Mouse (Mus musculus): ENCODE measurements around the gene Lsm4.
A peak's percentile ranks its signal among the peaks of the same experiment; 100 is the strongest.

Lsm4 gene

GRCm38 (mm10) chr8:70701982-70702841, 29.2 kb downstream of the Lsm4 start:
- no peak for DNase-seq

DNA sequence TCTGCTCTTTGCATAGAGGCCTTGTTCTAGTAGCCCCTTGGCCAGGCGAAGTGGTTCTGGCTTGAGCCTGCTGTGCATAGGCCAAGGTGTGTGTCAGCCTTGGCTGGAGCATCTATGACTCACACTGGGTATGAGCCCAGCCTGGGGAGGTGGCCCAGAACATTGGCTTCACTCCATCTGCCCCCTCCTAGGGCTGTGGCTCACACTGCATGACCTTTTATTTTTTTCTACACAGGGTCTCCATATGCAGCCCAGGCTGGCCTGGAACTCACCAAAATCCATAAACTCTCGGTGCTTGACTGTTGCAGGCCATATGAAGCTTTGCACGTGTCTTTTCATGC, 29.8 kb downstream of the Lsm4 start:
- no peak for DNase-seq

DNA sequence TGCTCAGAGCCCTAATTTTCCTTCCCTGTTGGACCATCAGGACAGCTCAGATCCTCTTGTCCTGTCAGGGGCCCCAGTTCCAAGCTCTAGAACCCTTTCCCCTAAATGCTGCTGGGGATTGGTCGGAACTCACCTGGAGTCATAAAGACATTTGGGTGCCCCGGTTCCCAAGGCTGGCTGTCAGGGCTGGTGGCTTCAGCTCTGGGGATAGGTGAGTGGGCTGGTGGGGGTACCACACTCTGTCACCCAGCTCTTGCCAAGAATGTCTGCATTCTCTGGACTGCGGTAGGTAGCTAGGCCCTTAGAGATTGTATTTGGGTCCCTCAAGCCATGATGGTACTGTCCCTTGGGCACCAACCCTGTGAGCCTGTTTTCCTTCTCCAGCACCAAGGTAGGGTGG, 30.2 kb downstream of the Lsm4 start, which contains the start of gene Iqcn:
Gene Iqcn (plus strand): TSS at position 171 of the 400 bp plus-strand sequence.
- DNase-seq: no peak

- no peak for DNase-seq
Observed at GRCm38 (mm10) chr8:70708281-70708680, 35.2 kb downstream of the Lsm4 start.

GRCm38 (mm10) chr8:70709794-70710193, 36.7 kb downstream of the Lsm4 start:
- DNase-seq: no peak

DNA sequence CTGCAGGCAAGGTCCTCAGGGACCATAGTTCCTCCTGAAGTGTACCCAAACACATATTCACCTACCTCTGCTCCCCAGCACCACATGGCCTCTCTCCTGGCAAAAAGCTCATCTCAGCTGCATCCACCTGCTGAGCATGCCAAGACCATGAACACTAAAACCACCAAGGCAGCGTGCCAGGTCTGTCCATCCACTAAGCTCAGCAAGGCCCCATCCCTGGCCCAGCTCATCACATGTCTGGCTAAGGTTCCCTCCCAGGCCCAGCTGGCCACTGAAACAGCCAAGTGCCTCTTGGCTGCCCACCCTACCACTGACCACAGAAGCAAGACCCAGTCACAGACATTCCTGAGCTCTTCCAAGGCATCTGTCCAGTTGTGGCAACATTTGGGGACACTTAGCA, 37.2 kb downstream of the Lsm4 start:
- no peak for DNase-seq

DNA sequence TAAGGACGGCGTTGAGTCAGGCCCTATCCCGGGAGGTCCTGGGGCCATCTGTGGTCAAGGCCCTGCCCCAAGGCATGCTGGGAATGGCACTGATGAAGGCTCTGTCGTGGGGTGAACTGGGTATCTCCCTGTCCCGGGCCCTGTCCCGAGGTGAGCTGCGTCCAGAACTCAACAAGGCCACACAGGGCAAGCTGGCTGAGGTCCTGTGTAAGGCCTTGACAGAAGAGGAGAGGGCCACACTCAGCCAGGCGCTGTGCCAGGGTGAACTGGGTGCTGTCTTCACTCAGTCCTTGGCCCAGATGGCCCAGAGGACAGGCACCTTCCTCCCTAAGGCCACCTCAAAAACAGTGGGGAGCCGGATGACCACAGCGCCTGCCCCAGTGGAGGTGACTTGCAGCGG, 38.0 kb downstream of the Lsm4 start:
- no peak for DNase-seq

DNA sequence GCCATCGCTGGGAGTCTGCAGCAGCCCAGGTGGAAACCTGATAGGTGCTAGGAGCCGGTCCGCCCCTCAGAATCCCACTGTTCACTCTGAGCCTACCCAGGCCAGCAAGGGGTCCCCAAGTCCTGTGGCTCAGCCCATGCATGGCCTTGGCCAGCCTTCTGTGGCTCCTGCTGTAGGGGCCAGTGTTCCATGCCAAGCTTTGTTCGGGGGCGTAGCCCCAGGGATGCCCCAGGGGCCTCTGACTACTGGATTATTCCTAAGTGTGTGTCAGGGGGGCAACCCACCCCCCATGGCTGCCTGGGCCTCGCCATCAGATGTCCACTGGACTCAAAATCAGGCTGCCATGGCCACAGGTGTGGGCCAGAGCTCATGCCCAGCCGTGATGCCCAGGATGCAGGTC, 40.9 kb downstream of the Lsm4 start:
- no peak for DNase-seq

GRCm38 (mm10) chr8:70715086-70715485, 42.0 kb downstream of the Lsm4 start:
- no peak for DNase-seq

- no peak for DNase-seq
Observed at GRCm38 (mm10) chr8:70716521-70717400, 43.7 kb downstream of the Lsm4 start.

DNA sequence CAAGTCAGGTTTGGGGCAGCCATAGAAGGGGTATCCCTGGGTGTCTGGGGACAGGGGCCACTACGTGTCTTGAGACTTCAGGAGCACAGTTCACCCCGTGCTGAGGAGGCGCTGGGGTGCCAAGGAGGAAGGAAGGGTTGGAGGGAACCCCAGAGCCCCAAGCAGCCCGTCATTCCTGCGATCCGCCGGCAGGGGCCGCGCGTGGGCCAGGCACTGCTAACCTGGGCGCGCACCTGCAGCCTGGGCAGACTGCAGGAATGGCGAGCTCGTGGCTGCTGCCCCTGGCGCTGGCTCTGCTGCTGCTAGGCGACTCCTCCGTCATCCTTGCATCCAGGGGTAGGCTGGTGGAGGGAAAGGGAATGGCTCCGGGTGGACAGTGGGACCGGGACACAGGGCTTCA, 45.2 kb downstream of the Lsm4 start, which contains the start of gene Gm3336:
Gene Gm3336 (plus strand): TSS at position 247 of the 400 bp plus-strand sequence.
- peak; percentile 64 for DNase-seq

DNA sequence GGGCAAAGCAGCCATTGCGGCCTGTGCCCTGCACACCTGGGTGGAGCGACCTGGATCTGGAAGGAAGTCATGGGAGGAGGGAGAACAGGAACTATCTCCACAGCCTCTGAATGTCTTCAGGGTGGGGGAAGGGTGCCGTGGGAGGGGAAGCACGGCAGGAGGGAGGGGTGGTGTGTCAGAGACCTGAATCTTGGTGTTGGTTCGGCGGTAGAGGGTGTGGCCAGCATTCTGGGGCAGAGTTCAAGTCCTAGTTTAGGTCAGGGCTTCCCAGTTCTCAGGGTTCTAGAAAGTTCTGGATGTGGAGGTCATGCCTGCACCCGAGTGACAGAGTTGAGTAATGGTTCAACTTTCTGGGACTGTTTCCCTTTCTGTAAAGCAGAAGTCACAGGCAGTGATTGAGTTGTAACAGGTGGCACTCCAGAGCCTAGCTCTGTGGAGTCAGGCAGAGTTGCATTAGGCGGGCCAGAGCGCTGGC, 46.8 kb downstream of the Lsm4 start:
- DNase-seq: no peak

DNA sequence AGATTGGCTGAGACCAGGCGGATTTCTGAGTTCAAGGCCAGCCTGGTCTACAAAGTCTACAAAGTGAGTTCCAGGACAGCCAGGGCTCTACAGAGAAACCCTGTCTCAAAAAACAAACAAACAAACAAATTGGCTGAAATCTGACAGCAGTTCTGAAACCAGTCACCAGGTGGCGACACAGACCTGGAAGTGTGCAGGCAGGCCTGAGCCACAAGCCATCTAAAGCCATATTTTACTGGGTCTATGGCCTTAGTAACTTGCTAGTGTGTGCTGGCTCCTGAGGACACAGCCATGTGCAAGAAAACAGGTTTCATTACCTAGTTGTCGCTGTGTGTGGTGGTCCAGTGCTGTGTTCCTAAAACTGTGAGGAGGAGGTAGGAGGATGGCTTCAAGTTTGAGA, 47.7 kb downstream of the Lsm4 start:
- peak; percentile 62 for DNase-seq

DNA sequence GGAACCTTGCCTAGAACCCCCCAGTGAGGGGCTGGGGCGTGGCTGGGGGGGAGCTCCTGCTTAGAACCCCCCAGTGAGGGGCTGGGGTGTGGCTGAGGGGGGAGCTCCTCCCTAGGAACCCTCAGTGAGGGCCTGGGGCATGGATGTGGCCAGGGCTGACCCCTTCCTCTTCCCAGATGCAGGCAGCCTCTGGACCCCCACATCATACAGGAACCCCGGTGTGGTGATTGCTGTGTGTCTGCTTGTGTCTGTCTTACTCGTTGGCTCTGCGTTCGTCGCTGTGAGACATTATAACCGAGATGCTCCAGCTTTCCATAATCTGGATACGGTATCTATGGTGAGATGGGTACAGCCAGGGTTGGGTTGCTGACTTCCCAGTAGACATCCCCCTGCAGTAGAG, 48.6 kb downstream of the Lsm4 start:
- DNase-seq: no peak

DNA sequence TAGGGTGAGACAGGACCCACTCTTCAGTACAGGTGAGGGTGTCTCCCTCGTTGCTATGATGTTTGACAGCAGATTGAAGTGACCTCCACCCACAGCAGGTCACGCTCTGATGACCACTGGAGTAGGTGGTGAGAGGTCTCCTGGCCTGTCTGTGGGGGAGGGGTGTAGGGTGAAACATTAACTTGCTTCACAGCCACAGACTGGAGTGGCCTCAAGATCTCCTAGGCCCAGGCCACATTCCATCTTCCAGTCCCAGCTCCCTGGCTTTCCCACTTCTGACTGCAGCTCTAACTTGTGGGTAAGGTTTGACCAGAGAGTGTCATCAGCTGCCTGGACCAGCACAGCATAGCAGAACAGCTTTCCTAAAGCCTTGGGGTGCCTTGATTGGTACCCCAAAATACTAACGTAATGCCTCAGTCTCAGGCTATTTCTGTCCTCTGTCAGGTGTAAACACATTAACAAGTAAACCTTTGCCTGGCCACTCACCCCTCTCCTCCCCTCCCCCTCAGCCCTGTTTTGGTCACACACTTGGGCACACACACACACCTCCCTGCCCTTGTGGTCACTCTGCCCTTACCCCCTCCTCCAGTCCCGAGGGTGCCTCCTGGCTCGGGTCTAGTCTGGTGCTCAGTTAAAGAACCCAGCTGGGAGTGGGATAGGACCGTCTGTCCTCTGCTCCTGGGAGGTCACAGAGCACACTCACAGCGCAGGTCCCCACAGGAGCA, 50.6 kb downstream of the Lsm4 start, which contains the start of gene Pde4c:
Gene Pde4c (plus strand): TSS at position 235 of the 725 bp plus-strand sequence.
- no peak for DNase-seq

- DNase-seq: no peak
Observed at GRCm38 (mm10) chr8:70724216-70724615, 51.2 kb downstream of the Lsm4 start.

DNA sequence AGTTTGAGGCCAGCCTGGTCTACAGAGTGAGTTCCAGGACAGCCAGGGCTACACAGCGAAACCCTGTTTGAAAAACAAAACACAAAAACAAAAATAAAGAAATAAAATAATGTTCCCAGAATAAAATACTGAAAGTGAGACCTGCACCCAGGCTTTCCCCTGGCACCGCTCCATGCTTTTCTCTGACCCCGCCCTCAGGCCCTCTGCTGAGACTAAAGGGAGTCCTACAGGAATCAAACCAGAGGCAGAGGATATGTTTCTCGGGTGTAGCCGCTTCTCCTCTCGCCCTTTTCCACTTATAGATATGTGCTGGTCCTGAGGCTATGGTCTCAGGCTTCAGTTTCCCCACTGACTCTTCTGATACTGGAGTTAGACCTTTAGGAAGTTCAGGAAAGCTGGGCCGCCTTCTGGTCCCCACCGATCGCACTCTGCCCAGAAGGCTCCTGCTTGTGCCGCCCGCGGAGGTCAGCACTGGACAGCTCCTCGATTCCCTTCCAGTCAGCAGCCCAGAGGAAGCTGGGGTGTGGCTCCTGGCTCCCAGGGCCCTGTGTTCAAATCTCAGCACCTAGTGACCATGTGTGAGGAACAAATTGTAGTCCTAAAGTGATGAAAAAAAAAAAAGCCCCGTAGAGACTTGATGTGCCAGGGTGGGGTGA, 52.9 kb downstream of the Lsm4 start:
- DNase-seq: no peak

GRCm38 (mm10) chr8:70726721-70727120, 53.7 kb downstream of the Lsm4 start:
- no peak for DNase-seq
